Mouse (Mus musculus): ENCODE data around the gene Shank2. TPM values are rescaled to one million over a fixed set of nuclear protein-coding genes. Genes with fewer than 3 reads are reported as not detected.

Gene Shank2
- polyA plus RNA-seq, 1 experiment = 0.70 TPM

DNA sequence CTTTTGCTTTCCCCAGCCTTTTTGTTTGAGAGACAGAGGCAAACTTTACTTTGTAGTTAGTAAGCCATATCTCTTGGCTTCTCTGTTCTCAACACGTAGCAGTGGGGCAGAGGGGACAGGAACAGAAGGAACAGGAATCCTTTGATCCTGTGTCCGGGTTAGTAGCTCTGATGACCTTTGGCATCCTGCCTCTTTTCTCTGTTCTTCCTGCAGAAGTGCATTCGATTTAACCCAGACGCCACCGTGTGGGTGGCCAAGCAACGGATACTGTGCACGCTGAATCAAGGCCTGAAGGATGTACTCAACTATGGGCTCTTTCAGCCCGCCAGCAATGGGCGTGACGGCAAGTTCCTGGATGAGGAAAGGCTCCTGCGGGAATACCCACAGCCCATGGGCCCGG, 50.3 kb downstream of the Shank2 start:
- Histone ChIP-seq H3K4me3 (ENCODE audit: insufficient read depth, poor library complexity, severe bottlenecking) (no peak overlapping the region), H3ac (ENCODE audit: control insufficient read depth, insufficient read length, low read depth) (no peak overlapping the region), H3K27me3 (ENCODE audit: control insufficient read depth, insufficient read depth, insufficient read length) (no peaks in the 10 kb centered on the region), H3K36me3 (ENCODE audit: control insufficient read depth, insufficient read depth) (no peaks in the 10 kb centered on the region), H3K79me2 (ENCODE audit: control insufficient read depth, insufficient read depth) (no peaks in the 10 kb centered on the region), H3K79me3 (ENCODE audit: low read depth) (no peaks in the 10 kb centered on the region)
- TF ChIP-seq FOSL1 (IDR thresholded peaks at IDR 0.05; ENCODE audit: insufficient read depth, low read length, poor library complexity, severe bottlenecking) = no peak
- TF ChIP-seq MAX (IDR thresholded peaks at IDR 0.05) = no peak
- no peak for TF ChIP-seq CTCF (IDR thresholded peaks at IDR 0.05; ENCODE audit: control insufficient read depth, insufficient read depth, insufficient read length)

DNA sequence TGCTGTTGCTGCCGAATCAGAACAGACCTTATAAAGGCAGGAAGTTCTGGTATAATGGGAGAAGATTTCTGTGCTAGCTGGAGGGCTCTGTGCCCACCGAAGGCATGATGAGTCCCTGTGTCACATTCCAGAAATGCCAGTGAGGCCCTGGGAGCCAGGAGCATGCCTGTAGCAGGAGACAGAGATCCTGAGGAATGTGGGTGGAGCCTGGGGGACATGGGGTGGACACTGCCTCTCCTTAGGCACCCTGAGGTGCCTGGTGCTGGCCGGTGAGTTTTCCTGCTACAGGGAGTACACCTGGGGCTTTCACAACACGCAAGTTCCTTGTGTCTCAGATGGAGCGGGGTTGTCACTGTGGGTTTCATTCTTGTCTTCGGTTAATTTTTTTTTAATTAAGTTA, 53.5 kb downstream of the Shank2 start:
- H3K4me3 ChIP-seq (ENCODE audit: insufficient read depth, poor library complexity, severe bottlenecking) = no peak overlapping the region
- H3ac ChIP-seq (ENCODE audit: control insufficient read depth, insufficient read length, low read depth) = no peak overlapping the region
- no peak for TF ChIP-seq MYOG (IDR thresholded peaks at IDR 0.05; ENCODE audit: control insufficient read depth, extremely low read depth, insufficient read length)
- no peak for TF ChIP-seq CTCF (IDR thresholded peaks at IDR 0.05; ENCODE audit: control insufficient read depth, insufficient read depth, insufficient read length)
- TF ChIP-seq CEBPB (IDR thresholded peaks at IDR 0.05; ENCODE audit: low read depth) = no peak
- TF ChIP-seq USF1 (IDR thresholded peaks at IDR 0.05; ENCODE audit: low read depth) = no peak
- no peak for TF ChIP-seq MYOD1 (IDR thresholded peaks at IDR 0.05; ENCODE audit: control insufficient read depth, insufficient read length, low read depth)
- TF ChIP-seq MAX (IDR thresholded peaks at IDR 0.05) = no peak
- no peak for TF ChIP-seq FOSL1 (IDR thresholded peaks at IDR 0.05; ENCODE audit: insufficient read depth, low read length, poor library complexity, severe bottlenecking)
- H3K27me3 ChIP-seq (ENCODE audit: control insufficient read depth, insufficient read depth, insufficient read length) = no peaks in the 10 kb centered on the region
- no peaks in the 10 kb centered on the region for H3K79me3 ChIP-seq (ENCODE audit: low read depth)
- H3K36me3 ChIP-seq (ENCODE audit: control insufficient read depth, insufficient read depth) = no peaks in the 10 kb centered on the region
- H3K79me2 ChIP-seq (ENCODE audit: control insufficient read depth, insufficient read depth) = no peaks in the 10 kb centered on the region

DNA sequence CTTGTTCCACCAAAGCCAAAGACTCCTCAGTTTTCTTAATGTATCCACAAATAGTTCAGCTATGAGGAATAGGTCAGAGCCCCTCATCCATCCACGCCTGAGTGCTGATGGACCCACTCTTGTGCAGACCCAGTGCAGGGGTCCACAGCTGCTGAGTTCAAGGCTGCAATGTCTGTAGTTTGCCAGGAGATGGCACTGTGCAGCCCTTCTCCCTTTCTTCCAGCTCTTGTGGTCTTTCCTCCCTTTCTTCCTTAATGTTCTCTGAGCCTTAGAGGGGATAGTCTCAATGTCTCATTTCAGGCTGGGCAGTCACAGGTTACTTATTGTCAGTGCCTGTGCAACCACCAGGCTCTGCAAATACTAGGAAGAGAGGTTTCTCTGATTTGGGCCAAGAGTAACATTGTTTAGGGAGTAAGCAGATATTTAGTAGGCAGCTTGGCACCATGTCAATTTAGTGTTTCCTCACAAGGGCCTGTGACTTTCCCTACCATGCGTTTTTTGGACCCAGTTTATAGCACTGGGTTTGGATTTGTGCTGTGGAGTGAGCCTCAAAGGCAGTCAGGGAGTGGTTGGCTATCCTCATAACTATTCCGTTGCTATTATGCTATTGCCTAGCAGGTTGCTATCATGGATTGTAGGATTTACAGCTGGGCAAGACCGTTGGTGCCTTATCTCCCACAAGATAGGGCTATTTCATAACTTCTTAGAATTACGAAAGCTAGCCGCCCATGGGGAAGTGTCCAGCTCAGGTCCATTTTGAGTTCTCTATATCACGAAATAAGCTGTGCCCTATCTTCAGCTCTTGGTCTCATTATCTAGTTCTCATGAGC, 54.2 kb downstream of the Shank2 start:
- no peaks in the 10 kb centered on the region for H3K27me3 ChIP-seq (ENCODE audit: control insufficient read depth, insufficient read depth, insufficient read length)
- H3ac ChIP-seq (ENCODE audit: control insufficient read depth, insufficient read length, low read depth) = no peak overlapping the region
- no peak overlapping the region for H3K4me3 ChIP-seq (ENCODE audit: insufficient read depth, poor library complexity, severe bottlenecking)
- TF ChIP-seq CTCF (IDR thresholded peaks at IDR 0.05; ENCODE audit: control insufficient read depth, insufficient read depth, insufficient read length) = peak; percentile 45
- no peak for TF ChIP-seq CEBPB (IDR thresholded peaks at IDR 0.05; ENCODE audit: low read depth)
- TF ChIP-seq FOSL1 (IDR thresholded peaks at IDR 0.05; ENCODE audit: insufficient read depth, low read length, poor library complexity, severe bottlenecking) = no peak
- no peaks in the 10 kb centered on the region for H3K79me3 ChIP-seq (ENCODE audit: low read depth)
- H3K79me2 ChIP-seq (ENCODE audit: control insufficient read depth, insufficient read depth) = no peaks in the 10 kb centered on the region
- H3K36me3 ChIP-seq (ENCODE audit: control insufficient read depth, insufficient read depth) = no peaks in the 10 kb centered on the region

DNA sequence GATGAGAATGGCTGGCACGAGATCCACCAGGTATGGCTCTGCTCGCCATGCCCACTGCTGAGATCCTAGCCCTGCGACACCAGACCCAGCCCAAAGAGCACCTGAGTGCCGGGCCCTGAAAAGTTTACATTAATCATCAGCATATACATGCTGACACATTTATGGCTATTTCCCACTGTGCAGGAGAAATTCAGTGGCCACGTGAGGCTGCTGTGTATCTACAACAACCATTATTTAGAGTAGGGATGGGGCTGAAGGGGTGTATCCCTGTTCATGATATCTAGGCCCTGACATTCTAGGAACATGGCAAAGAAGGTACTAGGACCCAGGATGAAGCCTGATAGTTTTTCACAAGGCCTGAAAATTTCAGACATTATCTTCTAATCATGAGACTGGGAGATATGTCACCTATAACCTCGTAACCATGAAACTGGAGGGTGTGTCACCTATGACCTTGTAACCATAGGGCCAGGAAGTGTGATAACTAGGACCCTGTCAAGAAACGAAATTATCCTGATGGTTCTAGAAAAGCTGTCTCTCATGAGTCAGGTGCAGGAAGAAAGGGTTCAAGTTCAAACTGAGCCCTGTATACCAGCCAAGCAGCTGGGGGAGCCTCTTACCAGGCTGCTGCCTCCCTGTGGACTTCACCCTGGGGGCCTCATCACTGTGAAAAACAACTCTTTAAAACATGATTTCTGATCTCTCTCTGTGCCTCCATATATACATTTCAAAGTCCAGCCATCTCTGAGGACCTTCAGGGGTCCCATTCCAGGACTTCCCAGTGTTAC, 68.6 kb downstream of the Shank2 start:
- H3K4me3 ChIP-seq (ENCODE audit: insufficient read depth, poor library complexity, severe bottlenecking) = no peak overlapping the region
- no peaks in the 10 kb centered on the region for H3K79me2 ChIP-seq (ENCODE audit: control insufficient read depth, insufficient read depth)
- no peak for TF ChIP-seq CEBPB (IDR thresholded peaks at IDR 0.05; ENCODE audit: low read depth)
- no peak for TF ChIP-seq MYOD1 (IDR thresholded peaks at IDR 0.05; ENCODE audit: control insufficient read depth, insufficient read length, low read depth)
- TF ChIP-seq MAX (IDR thresholded peaks at IDR 0.05) = no peak
- TF ChIP-seq CTCF (IDR thresholded peaks at IDR 0.05; ENCODE audit: control insufficient read depth, insufficient read depth, insufficient read length) = no peak
- TF ChIP-seq FOSL1 (IDR thresholded peaks at IDR 0.05; ENCODE audit: insufficient read depth, low read length, poor library complexity, severe bottlenecking) = no peak
- no peak for TF ChIP-seq USF1 (IDR thresholded peaks at IDR 0.05; ENCODE audit: low read depth)
- TF ChIP-seq MYOG (IDR thresholded peaks at IDR 0.05; ENCODE audit: control insufficient read depth, extremely low read depth, insufficient read length) = no peak
- H3K36me3 ChIP-seq (ENCODE audit: control insufficient read depth, insufficient read depth) = no peaks in the 10 kb centered on the region
- H3K27me3 ChIP-seq (ENCODE audit: control insufficient read depth, insufficient read depth, insufficient read length) = no peaks in the 10 kb centered on the region
- H3ac ChIP-seq (ENCODE audit: control insufficient read depth, insufficient read length, low read depth) = no peak overlapping the region
- no peaks in the 10 kb centered on the region for H3K79me3 ChIP-seq (ENCODE audit: low read depth)

DNA sequence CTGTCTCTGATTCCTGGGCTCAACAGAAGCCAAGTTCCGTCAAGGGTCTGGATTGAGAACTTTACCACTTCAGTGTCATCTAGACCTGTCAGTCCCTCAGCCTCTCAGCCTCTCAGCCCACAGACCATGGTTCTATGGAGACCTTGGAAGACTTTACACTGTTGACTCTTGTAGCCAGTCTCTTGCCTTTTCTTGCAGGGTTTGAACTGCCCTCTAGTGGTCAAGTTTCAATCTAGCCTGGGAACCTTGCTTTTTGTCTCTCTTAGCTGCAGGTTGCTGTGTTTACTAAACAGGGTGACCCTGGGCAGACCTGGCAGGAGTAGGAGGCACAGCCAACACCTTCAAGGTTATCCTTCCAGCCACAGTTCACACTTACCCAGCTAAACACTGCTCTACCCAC, 70.5 kb downstream of the Shank2 start:
- TF ChIP-seq CEBPB (IDR thresholded peaks at IDR 0.05; ENCODE audit: low read depth) (no peak), MYOD1 (IDR thresholded peaks at IDR 0.05; ENCODE audit: control insufficient read depth, insufficient read length, low read depth) (no peak), CTCF (IDR thresholded peaks at IDR 0.05; ENCODE audit: control insufficient read depth, insufficient read depth, insufficient read length) (no peak), MAX (IDR thresholded peaks at IDR 0.05) (no peak), MYOG (IDR thresholded peaks at IDR 0.05; ENCODE audit: control insufficient read depth, extremely low read depth, insufficient read length) (no peak), USF1 (IDR thresholded peaks at IDR 0.05; ENCODE audit: low read depth) (no peak), FOSL1 (IDR thresholded peaks at IDR 0.05; ENCODE audit: insufficient read depth, low read length, poor library complexity, severe bottlenecking) (no peak)
- H3K79me2 ChIP-seq (ENCODE audit: control insufficient read depth, insufficient read depth) = no peaks in the 10 kb centered on the region
- H3K4me3 ChIP-seq (ENCODE audit: insufficient read depth, poor library complexity, severe bottlenecking) = no peak overlapping the region
- no peaks in the 10 kb centered on the region for H3K36me3 ChIP-seq (ENCODE audit: control insufficient read depth, insufficient read depth)
- H3K79me3 ChIP-seq (ENCODE audit: low read depth) = no peaks in the 10 kb centered on the region
- H3ac ChIP-seq (ENCODE audit: control insufficient read depth, insufficient read length, low read depth) = no peak overlapping the region
- no peaks in the 10 kb centered on the region for H3K27me3 ChIP-seq (ENCODE audit: control insufficient read depth, insufficient read depth, insufficient read length)
